Mouse (Mus musculus) stomach, embryonic 15.5 days (tissue): ENCODE results near the gene Gm37240. TPM values are rescaled to one million over a fixed set of nuclear protein-coding genes. Genes with fewer than 3 reads are reported as not detected.

ENCODE experiments used
- ATAC-seq: fragments of 200-750 bp; cut with Nextera tagmentation; 2 replicates; pipeline ENCODE4 v1.8.0; 2017; ENCODE audit warnings: low read depth, moderate number of reproducible peaks, moderate TSS enrichment; ENCODE audit not compliant: insufficient read depth, low FRiP score
- H3K27ac ChIP-seq: fragments of 300-500 bp; sonication (generic); 2 replicates; pipeline ENCODE4 v1.5.1; 2015; ENCODE audit warnings: mild to moderate bottlenecking, inconsistent platforms
- H3K27me3 ChIP-seq: fragments of 300-500 bp; sonication (generic); replicated peaks from 2 replicates; pipeline ENCODE4 v1.6.1; 2015; ENCODE audit warnings: inconsistent platforms
- H3K36me3 ChIP-seq: fragments of 300-500 bp; sonication (generic); 2 replicates; pipeline ENCODE4 v1.6.1; 2015; ENCODE audit warnings: inconsistent platforms
- H3K4me1 ChIP-seq: fragments of 300-500 bp; sonication (generic); 2 replicates; pipeline ENCODE4 v1.6.1; 2015; ENCODE audit warnings: inconsistent platforms
- H3K4me2 ChIP-seq: fragments of 300-500 bp; sonication (generic); 2 replicates; pipeline ENCODE4 v1.6.1; 2015; ENCODE audit warnings: mild to moderate bottlenecking, inconsistent platforms
- H3K4me3 ChIP-seq: fragments of 300-500 bp; sonication (generic); replicated peaks from 2 replicates; pipeline ENCODE4 v1.5.1; 2015; ENCODE audit warnings: inconsistent platforms
- H3K9ac ChIP-seq: fragments of 300-500 bp; sonication (generic); 2 replicates; pipeline ENCODE4 v1.6.1; 2015; ENCODE audit warnings: inconsistent platforms
- H3K9me3 ChIP-seq: fragments of 300-500 bp; sonication (generic); 2 replicates; pipeline ENCODE4 v1.6.1; 2016; ENCODE audit warnings: inconsistent platforms
- WGBS: fragments of 180-500 bp; shearing (Covaris S2); methylation state at CpG from one replicate; pipeline ENCODE4 v1.1.7; 2015; 5-methylcytosine and 5-hydroxymethylcytosine counted together
- polyA plus RNA-seq: library from polyadenylated mRNA; unstranded; fragments of >200 nt; fragmentation: Nextera tagmentation; extraction: Ambion mirVana; gene quantifications from 2 replicates; pipeline ENCODE4 v1.2.1, GENCODE M21; 2015

The Gm37240 gene
- polyA plus RNA-seq, 1 experiment from 2014 or later: 8.6 TPM

- H3K27me3 ChIP-seq: no peaks in the 10 kb centered on the region
- no peak overlapping the region for H3K27ac ChIP-seq
- H3K9ac ChIP-seq: no peak overlapping the region
- no peak overlapping the region for H3K4me3 ChIP-seq
- ATAC-seq: no peak
- no peak overlapping the region for H3K4me2 ChIP-seq
- no peaks in the 10 kb centered on the region for H3K36me3 ChIP-seq
- WGBS: 63% methylated on average over 10 of the region's 10 CpGs
- H3K4me1 ChIP-seq: peaks cover 14% of the 10 kb centered on the region
- H3K9me3 ChIP-seq: no peaks in the 10 kb centered on the region
Measured at GRCm38 (mm10) chr3:84735716-84736115, 1151.6 kb downstream of the Gm37240 start.

GRCm38 (mm10) chr3:84732516-84732915 lies 1154.8 kb downstream of the Gm37240 start:
- 26% methylated on average over 6 of the region's 6 CpGs for WGBS

GRCm38 (mm10) chr3:84732016-84732502 lies 1155.3 kb downstream of the Gm37240 start:
- Histone ChIP-seq H3K9me3 (no peaks in the 10 kb centered on the region), H3K36me3 (no peaks in the 10 kb centered on the region), H3K27ac (no peak overlapping the region), H3K4me2 (peak overlapping the region; percentile 50), H3K27me3 (no peaks in the 10 kb centered on the region), H3K9ac (no peak overlapping the region), H3K4me3 (peak overlapping the region; percentile 13; the same call in 1 of the 2 replicates), H3K4me1 (peaks cover 14% of the 10 kb centered on the region)
- 10% methylated on average over 20 of the region's 20 CpGs for whole genome bisulfite sequencing
- ATAC-seq: no peak

More at GRCm38 (mm10) chr3:84732516-84732915, 1154.8 kb downstream of the Gm37240 start:
- Histone ChIP-seq H3K36me3 (no peaks in the 10 kb centered on the region), H3K4me1 (peaks cover 14% of the 10 kb centered on the region), H3K27ac (no peak overlapping the region), H3K4me3 (no peak overlapping the region), H3K9me3 (no peaks in the 10 kb centered on the region), H3K9ac (no peak overlapping the region), H3K4me2 (peak overlapping the region; percentile 50), H3K27me3 (no peaks in the 10 kb centered on the region)
- no peak for ATAC-seq

GRCm38 (mm10) chr3:84731403-84732015 lies 1155.8 kb downstream of the Gm37240 start:
- no peak overlapping the region for H3K27ac ChIP-seq
- H3K36me3 ChIP-seq: no peaks in the 10 kb centered on the region
- H3K9ac ChIP-seq: no peak overlapping the region
- peaks cover 14% of the 10 kb centered on the region for H3K4me1 ChIP-seq
- peak overlapping the region; percentile 50 for H3K4me2 ChIP-seq
- WGBS: 9% methylated on average over 9 of the region's 9 CpGs
- H3K9me3 ChIP-seq: no peaks in the 10 kb centered on the region
- ATAC-seq: no peak
- H3K4me3 ChIP-seq: peak overlapping the region; percentile 13; the same call in 1 of the 2 replicates
- no peaks in the 10 kb centered on the region for H3K27me3 ChIP-seq

GRCm38 (mm10) chr3:84731003-84731402 lies 1156.3 kb downstream of the Gm37240 start:
- H3K4me3 ChIP-seq: no peak overlapping the region
- H3K27me3 ChIP-seq: no peaks in the 10 kb centered on the region
- peaks cover 14% of the 10 kb centered on the region for H3K4me1 ChIP-seq
- no peak for ATAC-seq
- no peak overlapping the region for H3K9ac ChIP-seq
- WGBS: 41% methylated on average over 5 of the region's 5 CpGs
- H3K9me3 ChIP-seq: no peaks in the 10 kb centered on the region
- H3K4me2 ChIP-seq: no peak overlapping the region
- H3K27ac ChIP-seq: no peak overlapping the region
- no peaks in the 10 kb centered on the region for H3K36me3 ChIP-seq

GRCm38 (mm10) chr3:84729806-84730205 lies 1157.5 kb downstream of the Gm37240 start:
- H3K36me3 ChIP-seq: no peaks in the 10 kb centered on the region
- no peaks in the 10 kb centered on the region for H3K9me3 ChIP-seq
- WGBS: 79% methylated on average over 6 of the region's 6 CpGs

GRCm38 (mm10) chr3:84723996-84724395 lies 1163.3 kb downstream of the Gm37240 start:
- no peak for ATAC-seq
- Histone ChIP-seq H3K9ac (no peak overlapping the region), H3K4me3 (no peak overlapping the region), H3K9me3 (no peaks in the 10 kb centered on the region), H3K27ac (no peak overlapping the region), H3K36me3 (no peaks in the 10 kb centered on the region), H3K4me1 (no peaks in the 10 kb centered on the region), H3K4me2 (no peak overlapping the region), H3K27me3 (no peaks in the 10 kb centered on the region)
- WGBS: 44% methylated on average over 5 of the region's 5 CpGs

More at GRCm38 (mm10) chr3:84729806-84730205, 1157.5 kb downstream of the Gm37240 start:
- Histone ChIP-seq H3K4me3 (no peak overlapping the region), H3K9ac (no peak overlapping the region), H3K4me1 (peaks cover 10% of the 10 kb centered on the region), H3K27ac (no peak overlapping the region), H3K27me3 (no peaks in the 10 kb centered on the region), H3K4me2 (no peak overlapping the region)
- ATAC-seq: no peak

- no peak overlapping the region for H3K4me2 ChIP-seq
- WGBS: 89% methylated on average over 4 of the region's 4 CpGs
- no peak for ATAC-seq
Measured at GRCm38 (mm10) chr3:84722680-84723079, 1164.6 kb downstream of the Gm37240 start.

GRCm38 (mm10) chr3:84715073-84715768 lies 1172.1 kb downstream of the Gm37240 start:
- Histone ChIP-seq H3K9ac (no peak overlapping the region), H3K4me1 (no peaks in the 10 kb centered on the region), H3K4me3 (no peak overlapping the region), H3K4me2 (no peak overlapping the region), H3K9me3 (no peaks in the 10 kb centered on the region), H3K36me3 (no peaks in the 10 kb centered on the region), H3K27ac (no peak overlapping the region), H3K27me3 (no peaks in the 10 kb centered on the region)
- ATAC-seq: no peak
- 85% methylated on average over 15 of the region's 15 CpGs for WGBS

More at GRCm38 (mm10) chr3:84722680-84723079, 1164.6 kb downstream of the Gm37240 start:
- Histone ChIP-seq H3K27me3 (no peaks in the 10 kb centered on the region), H3K4me3 (no peak overlapping the region), H3K9me3 (no peaks in the 10 kb centered on the region), H3K9ac (no peak overlapping the region), H3K4me1 (no peaks in the 10 kb centered on the region), H3K27ac (no peak overlapping the region), H3K36me3 (no peaks in the 10 kb centered on the region)

- no peaks in the 10 kb centered on the region for H3K27me3 ChIP-seq
- WGBS: 56% methylated on average over 2 of the region's 2 CpGs
- H3K4me2 ChIP-seq: no peak overlapping the region
- no peaks in the 10 kb centered on the region for H3K4me1 ChIP-seq
- no peak overlapping the region for H3K4me3 ChIP-seq
- ATAC-seq: no peak
- no peaks in the 10 kb centered on the region for H3K36me3 ChIP-seq
- H3K9me3 ChIP-seq: no peaks in the 10 kb centered on the region
- H3K27ac ChIP-seq: no peak overlapping the region
- H3K9ac ChIP-seq: no peak overlapping the region
Measured at GRCm38 (mm10) chr3:84712941-84713340, 1174.4 kb downstream of the Gm37240 start.

- ATAC-seq: no peak
Measured at GRCm38 (mm10) chr3:84710723-84711122, 1176.6 kb downstream of the Gm37240 start.

GRCm38 (mm10) chr3:84709967-84710366 lies 1177.4 kb downstream of the Gm37240 start:
- no peaks in the 10 kb centered on the region for H3K27me3 ChIP-seq
- H3K4me2 ChIP-seq: no peak overlapping the region
- no peak overlapping the region for H3K9ac ChIP-seq
- H3K4me1 ChIP-seq: no peaks in the 10 kb centered on the region
- WGBS: 89% methylated on average over 8 of the region's 8 CpGs
- no peak overlapping the region for H3K27ac ChIP-seq
- no peaks in the 10 kb centered on the region for H3K9me3 ChIP-seq
- no peaks in the 10 kb centered on the region for H3K36me3 ChIP-seq
- H3K4me3 ChIP-seq: no peak overlapping the region
- no peak for ATAC-seq

More at GRCm38 (mm10) chr3:84710723-84711122, 1176.6 kb downstream of the Gm37240 start:
- Histone ChIP-seq H3K9me3 (no peaks in the 10 kb centered on the region), H3K9ac (no peak overlapping the region), H3K4me2 (no peak overlapping the region), H3K27ac (no peak overlapping the region), H3K4me3 (no peak overlapping the region), H3K4me1 (no peaks in the 10 kb centered on the region), H3K36me3 (no peaks in the 10 kb centered on the region), H3K27me3 (no peaks in the 10 kb centered on the region)
- WGBS: 82% methylated on average over 4 of the region's 4 CpGs
